Mouse (Mus musculus) CD4-positive, CD25-positive, alpha-beta regulatory T cell (primary cell): Measurements from ENCODE around the gene Olfr91. TPM values are rescaled to one million over a fixed set of nuclear protein-coding genes. Genes with fewer than 3 reads are reported as not detected.

Experiments
- polyA plus RNA-seq: library from polyadenylated mRNA; unstranded; fragments of 100-300 nt; shearing (Covaris generic); gene quantifications from one replicate; pipeline ENCODE4 v1.2.1, GENCODE M21; 2017

The Olfr91 gene
- polyA plus RNA-seq: not detected

GRCm38 (mm10) chr17:37098178-37098577, at the start of gene Olfr91:
Gene Olfr91, minus strand, starts transcription at chr17:37098278.

GRCm38 (mm10) chr17:37119988-37120387, 21.9 kb upstream of the Olfr91 start, which contains the start of gene Olfr92:
Gene Olfr92, minus strand, starts transcription at chr17:37120088.

GRCm38 (mm10) chr17:37088399-37088798, 9.7 kb downstream of the Olfr91 start, which contains the start of gene Olfr90:
Gene Olfr90, minus strand, starts transcription at chr17:37088499.

GRCm38 (mm10) chr17:37045611-37046311, 52.3 kb downstream of the Olfr91 start, which contains the start of gene Gabbr1:
Gene Gabbr1, plus strand, starts transcription at chr17:37045966.

Other genes starting within 250 kb of the Olfr91 start
- gene Trim15, start 231.1 kb downstream of the Olfr91 start, polyA plus RNA-seq: 0.43 TPM
- 0.07 TPM for gene Trim10, start 228.7 kb downstream of the Olfr91 start, polyA plus RNA-seq
- not detected for gene Trim40, start 208.2 kb downstream of the Olfr91 start, polyA plus RNA-seq
- not detected for gene Trim31, start 200.2 kb downstream of the Olfr91 start, polyA plus RNA-seq
- 0.17 TPM for gene Rnf39, start 155.4 kb downstream of the Olfr91 start, polyA plus RNA-seq
- 126 TPM for gene Ppp1r11, start 146.5 kb downstream of the Olfr91 start, polyA plus RNA-seq
- 85.3 TPM for gene Znrd1, start 139.7 kb downstream of the Olfr91 start, polyA plus RNA-seq
- 6.6 TPM for gene Znrd1as, start 139.7 kb downstream of the Olfr91 start, polyA plus RNA-seq
- not detected for gene 2410137M14Rik, start 117.0 kb downstream of the Olfr91 start, polyA plus RNA-seq
- gene H2-M5, start 108.7 kb downstream of the Olfr91 start, polyA plus RNA-seq: not detected
- not detected for gene Zfp57, start 97.1 kb downstream of the Olfr91 start, polyA plus RNA-seq
- gene Mog, start 74.9 kb downstream of the Olfr91 start, polyA plus RNA-seq: not detected
- gene Gabbr1, start 52.3 kb downstream of the Olfr91 start, polyA plus RNA-seq: 12.6 TPM
- gene Olfr90, start 9.8 kb downstream of the Olfr91 start, polyA plus RNA-seq: 0.20 TPM
- not detected for gene Olfr92, start 21.8 kb upstream of the Olfr91 start, polyA plus RNA-seq
- gene Olfr93, start 63.2 kb upstream of the Olfr91 start, polyA plus RNA-seq: not detected
- gene Ubd, start 95.6 kb upstream of the Olfr91 start, polyA plus RNA-seq: 0.38 TPM
- gene Olfr94, start 102.7 kb upstream of the Olfr91 start, polyA plus RNA-seq: not detected
- not detected for gene Olfr95, start 114.8 kb upstream of the Olfr91 start, polyA plus RNA-seq
- gene Olfr96, start 121.9 kb upstream of the Olfr91 start, polyA plus RNA-seq: not detected
- gene Olfr97, start 139.1 kb upstream of the Olfr91 start, polyA plus RNA-seq: not detected
- not detected for gene Olfr98, start 165.5 kb upstream of the Olfr91 start, polyA plus RNA-seq
- 103 TPM for gene H2-M3, start 171.9 kb upstream of the Olfr91 start, polyA plus RNA-seq
- gene Olfr99, start 185.2 kb upstream of the Olfr91 start, polyA plus RNA-seq: 2.4 TPM
- 0.10 TPM for gene Olfr101, start 206.0 kb upstream of the Olfr91 start, polyA plus RNA-seq
- gene Olfr102, start 218.8 kb upstream of the Olfr91 start, polyA plus RNA-seq: 0.19 TPM
- gene Olfr103, start 241.4 kb upstream of the Olfr91 start, polyA plus RNA-seq: not detected